Mouse (Mus musculus) forebrain, embryonic 16.5 days (tissue): ENCODE data around the gene Speg. TPM values are rescaled to one million over a fixed set of nuclear protein-coding genes. Genes with fewer than 3 reads are reported as not detected.

Experiments
- ATAC-seq: fragments of 200-750 bp; cut with Nextera tagmentation; 2 replicates; pipeline ENCODE4 v1.8.0; 2017; ENCODE audit warnings: mild to moderate bottlenecking, moderate library complexity
- H3K27ac ChIP-seq: fragments of 300-500 bp; sonication (generic); 2 replicates; pipeline ENCODE4 v1.5.1; 2014; ENCODE audit warnings: low read length, control low read depth
- H3K27me3 ChIP-seq: fragments of 300-500 bp; sonication (generic); replicated peaks from 2 replicates; pipeline ENCODE4 v1.6.1; 2014; ENCODE audit warnings: low read length; ENCODE audit not compliant: control insufficient read depth, insufficient read depth
- H3K36me3 ChIP-seq: fragments of 300-500 bp; sonication (generic); 2 replicates; pipeline ENCODE4 v1.6.1; 2014; ENCODE audit not compliant: control insufficient read depth, insufficient read depth
- H3K4me1 ChIP-seq: fragments of 300-500 bp; sonication (generic); replicated peaks from 2 replicates; pipeline ENCODE4 v1.6.1; 2014; ENCODE audit warnings: low read length; ENCODE audit not compliant: control insufficient read depth, insufficient read depth
- H3K4me2 ChIP-seq: fragments of 300-500 bp; sonication (generic); 2 replicates; pipeline ENCODE4 v1.6.1; 2014; ENCODE audit warnings: mild to moderate bottlenecking, low read length, control low read depth
- H3K4me3 ChIP-seq: fragments of 300-500 bp; sonication (generic); replicated peaks from 2 replicates; pipeline ENCODE4 v1.5.1; 2014; ENCODE audit warnings: mild to moderate bottlenecking, low read length, control low read depth
- H3K9ac ChIP-seq: fragments of 300-500 bp; sonication (generic); replicated peaks from 2 replicates; pipeline ENCODE4 v1.6.1; 2014; ENCODE audit warnings: low read depth, low read length, control low read depth
- H3K9me3 ChIP-seq: fragments of 300-500 bp; sonication (generic); 2 replicates; pipeline ENCODE4 v1.6.1; 2016; ENCODE audit warnings: low read length; ENCODE audit not compliant: control insufficient read depth
- WGBS: fragments of 180-500 bp; shearing (Covaris S2); extraction: QIAGEN DNeasy Blood & Tissue Kit; methylation state at CpG from one replicate; pipeline ENCODE4 v1.1.7; 2014; 5-methylcytosine and 5-hydroxymethylcytosine counted together
- polyA plus RNA-seq: library from polyadenylated mRNA; unstranded; fragments of >200 nt; fragmentation: Nextera tagmentation; extraction: Ambion mirVana; gene quantifications from 2 replicates; pipeline ENCODE4 v1.2.1, GENCODE M21; 2015

Gene Speg
- polyA plus RNA-seq, 1 experiment from 2014 or later, result 12.9 TPM

GRCm38 (mm10) chr1:75477264-75477965 is 102.3 kb downstream of the Speg start:
- WGBS, result 8% methylated on average over 35 of the region's 35 CpGs
- no peak overlapping the region for H3K9ac ChIP-seq
- no peak overlapping the region for H3K27ac ChIP-seq
- ATAC-seq, result no peak
- H3K4me1 ChIP-seq, result peaks cover 37% of the 10 kb centered on the region
- H3K9me3 ChIP-seq, result no peaks in the 10 kb centered on the region
- H3K4me2 ChIP-seq, result peak overlapping the region; percentile 91
- H3K4me3 ChIP-seq, result peak overlapping the region; percentile 24
- H3K27me3 ChIP-seq, result peaks cover 5% of the 10 kb centered on the region; the same call in 1 of the 2 replicates
- peaks cover 23% of the 10 kb centered on the region for H3K36me3 ChIP-seq

- peaks cover 41% of the 10 kb centered on the region for H3K4me1 ChIP-seq
- H3K4me2 ChIP-seq, result peak overlapping the region; percentile 91
- peak overlapping the region; percentile 73 for H3K9ac ChIP-seq
- no peak overlapping the region for H3K27ac ChIP-seq
- peak overlapping the region; percentile 79 for H3K4me3 ChIP-seq
- H3K9me3 ChIP-seq, result no peaks in the 10 kb centered on the region
- no peak for ATAC-seq
- 45% methylated on average over 3 of the region's 3 CpGs for WGBS
- peaks cover 27% of the 10 kb centered on the region for H3K36me3 ChIP-seq
- peaks cover 5% of the 10 kb centered on the region; the same call in 1 of the 2 replicates for H3K27me3 ChIP-seq
Measured at GRCm38 (mm10) chr1:75477966-75478290, 102.8 kb downstream of the Speg start.

- Histone ChIP-seq H3K4me3 (peak overlapping the region; percentile 79), H3K4me1 (peaks cover 41% of the 10 kb centered on the region), H3K27ac (peak overlapping the region; percentile 85; the same call in 1 of the 2 replicates), H3K36me3 (peaks cover 26% of the 10 kb centered on the region), H3K9ac (peak overlapping the region; percentile 73), H3K9me3 (no peaks in the 10 kb centered on the region), H3K27me3 (peaks cover 5% of the 10 kb centered on the region; the same call in 1 of the 2 replicates), H3K4me2 (peak overlapping the region; percentile 91)
- WGBS, result under 1% methylated on average over 14 of the region's 25 CpGs
- no peak for ATAC-seq
Measured at GRCm38 (mm10) chr1:75478497-75478896, 103.4 kb downstream of the Speg start.

GRCm38 (mm10) chr1:75478916-75479634 is 104.0 kb downstream of the Speg start, which contains the start of the genes Chpf and Tmem198:
TSS of gene Chpf (minus strand) at chr1:75479307.
TSS of gene Tmem198 (plus strand) at chr1:75479532.
- Histone ChIP-seq H3K9me3 (no peaks in the 10 kb centered on the region), H3K27me3 (peaks cover 5% of the 10 kb centered on the region; the same call in 1 of the 2 replicates)

GRCm38 (mm10) chr1:75479635-75479989 is 104.5 kb downstream of the Speg start:
- Histone ChIP-seq H3K9ac (peak overlapping the region; percentile 73), H3K36me3 (peaks cover 26% of the 10 kb centered on the region), H3K4me3 (peak overlapping the region; percentile 79), H3K27ac (peak overlapping the region; percentile 85), H3K9me3 (no peaks in the 10 kb centered on the region), H3K4me1 (peaks cover 40% of the 10 kb centered on the region), H3K27me3 (peaks cover 5% of the 10 kb centered on the region; the same call in 1 of the 2 replicates), H3K4me2 (peak overlapping the region; percentile 91)
- WGBS, result 0% methylated on average over 23 of the region's 24 CpGs
- ATAC-seq, result no peak

More at GRCm38 (mm10) chr1:75478916-75479634, 104.0 kb downstream of the Speg start, which contains the start of the genes Chpf and Tmem198:
- Histone ChIP-seq H3K4me1 (peaks cover 40% of the 10 kb centered on the region), H3K27ac (peak within 1 kb of the TSS; percentile 85), H3K9ac (peak within 1 kb of the TSS; percentile 73), H3K4me3 (peak within 1 kb of the TSS; percentile 79), H3K36me3 (peaks cover 23% of the 10 kb centered on the region), H3K4me2 (peak within 1 kb of the TSS; percentile 91)
- peak; percentile 88 for ATAC-seq
- under 1% methylated on average over 72 of the region's 76 CpGs for WGBS

GRCm38 (mm10) chr1:75480036-75480435 is 104.9 kb downstream of the Speg start:
- H3K36me3 ChIP-seq, result peaks cover 26% of the 10 kb centered on the region
- peaks cover 40% of the 10 kb centered on the region for H3K4me1 ChIP-seq
- no peak for ATAC-seq
- H3K27me3 ChIP-seq, result peaks cover 7% of the 10 kb centered on the region; the same call in 1 of the 2 replicates
- no peaks in the 10 kb centered on the region for H3K9me3 ChIP-seq
- H3K4me2 ChIP-seq, result peak overlapping the region; percentile 91
- no peak overlapping the region; the same call in 1 of the 2 replicates for H3K27ac ChIP-seq
- peak overlapping the region; percentile 73 for H3K9ac ChIP-seq
- WGBS, result 15% methylated on average over 13 of the region's 13 CpGs
- H3K4me3 ChIP-seq, result peak overlapping the region; percentile 79

- 0 out of 2 replicates have a peak overlapping the region, but pooled peaks have one; percentile 16 for H3K9ac ChIP-seq
- H3K36me3 ChIP-seq, result peaks cover 20% of the 10 kb centered on the region
- WGBS, result 88% methylated on average over 7 of the region's 7 CpGs
- H3K4me1 ChIP-seq, result peaks cover 40% of the 10 kb centered on the region
- ATAC-seq, result no peak
- peaks cover 12% of the 10 kb centered on the region for H3K27me3 ChIP-seq
- no peak overlapping the region for H3K27ac ChIP-seq
- peak overlapping the region; percentile 91 for H3K4me2 ChIP-seq
- no peaks in the 10 kb centered on the region for H3K9me3 ChIP-seq
- peak overlapping the region; percentile 79 for H3K4me3 ChIP-seq
Measured at GRCm38 (mm10) chr1:75480735-75481134, 105.6 kb downstream of the Speg start.
